Mouse (Mus musculus) megakaryocyte, embryonic 14.5 days (primary cell): ENCODE data around the gene Sgpl1. TPM values are rescaled to one million over a fixed set of nuclear protein-coding genes. Genes with fewer than 3 reads are reported as not detected.

Source experiments
- H3K27me3 ChIP-seq: replicated peaks from 2 replicates; pipeline ENCODE3; 2012; ENCODE audit warnings: inconsistent platforms
- H3K36me3 ChIP-seq: replicated peaks from 2 replicates; pipeline ENCODE3; 2012; ENCODE audit warnings: low read length, inconsistent platforms, mixed read lengths
- H3K4me1 ChIP-seq: 2 replicates; pipeline ENCODE4 v1.6.1; 2012; ENCODE audit warnings: inconsistent platforms
- H3K4me3 ChIP-seq: replicated peaks from 2 replicates; pipeline ENCODE3; 2012; ENCODE audit warnings: moderate library complexity, mild to moderate bottlenecking, inconsistent platforms
- H3K9me3 ChIP-seq: 2 replicates; pipeline ENCODE4 v1.6.1; 2012; ENCODE audit warnings: inconsistent platforms
- FLI1 ChIP-seq: IDR thresholded peaks from 2 replicates; pipeline ENCODE4 v1.6.1; 2012; ENCODE audit warnings: low read length, inconsistent platforms, mixed read lengths
- GATA1 ChIP-seq: IDR thresholded peaks from 3 replicates; pipeline ENCODE4 v1.6.1; 2012; ENCODE audit warnings: mixed read lengths, low read length, inconsistent platforms, borderline replicate concordance
- polyA plus RNA-seq: library from polyadenylated mRNA; stranded (reverse); fragments of >175 nt; gene quantifications from 2 replicates; pipeline ENCODE4 v1.2.3, GENCODE M21; 2012; ENCODE audit warnings: low replicate concordance; ENCODE audit not compliant: insufficient read depth

Gene Sgpl1
- polyA plus RNA-seq, 1 experiment, result 3.6 TPM

DNA sequence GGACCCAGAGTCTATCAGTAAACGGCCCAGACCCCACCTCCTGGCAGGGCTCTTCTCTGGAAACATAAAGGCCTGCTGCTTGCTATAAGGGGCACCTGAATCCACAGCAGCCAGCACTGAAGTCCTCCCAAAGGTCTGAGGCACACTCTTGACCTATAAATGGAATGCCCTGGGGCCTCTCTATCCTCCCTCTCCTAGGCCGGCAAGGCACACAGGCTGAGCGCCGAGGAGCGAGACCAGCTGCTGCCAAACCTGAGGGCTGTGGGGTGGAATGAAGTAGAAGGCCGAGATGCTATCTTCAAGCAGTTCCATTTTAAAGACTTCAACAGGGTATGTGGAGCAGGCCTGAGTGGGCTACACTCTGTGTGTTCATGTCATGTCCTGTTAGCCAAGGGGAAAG, 55.6 kb downstream of the Sgpl1 start:
- no peaks in the 10 kb centered on the region; the same call in 1 of the 2 replicates for H3K4me1 ChIP-seq
- no peaks in the 10 kb centered on the region for H3K36me3 ChIP-seq
- no peak overlapping the region for H3K4me3 ChIP-seq
- TF ChIP-seq GATA1, result no peak
- no peak for TF ChIP-seq FLI1
- peaks cover 22% of the 10 kb centered on the region for H3K27me3 ChIP-seq
- no peaks in the 10 kb centered on the region for H3K9me3 ChIP-seq

- no peaks in the 10 kb centered on the region for H3K9me3 ChIP-seq
- H3K4me1 ChIP-seq, result no peaks in the 10 kb centered on the region; the same call in 1 of the 2 replicates
- TF ChIP-seq GATA1 (no peak), FLI1 (no peak)
- H3K36me3 ChIP-seq, result no peaks in the 10 kb centered on the region
- no peak within 1 kb of the TSS for H3K4me3 ChIP-seq
- H3K27me3 ChIP-seq, result peaks cover 23% of the 10 kb centered on the region
Observed at GRCm38 (mm10) chr10:61089170-61090142, 58.0 kb downstream of the Sgpl1 start, which contains the start of gene Pcbd1. Gene Pcbd1 (plus strand): TSS chr10:61089331.

GRCm38 (mm10) chr10:61088468-61088867, 59.0 kb downstream of the Sgpl1 start:
- no peak overlapping the region for H3K4me3 ChIP-seq
- TF ChIP-seq FLI1, result no peak
- no peak for TF ChIP-seq GATA1
- no peaks in the 10 kb centered on the region for H3K36me3 ChIP-seq
- peaks cover 21% of the 10 kb centered on the region for H3K27me3 ChIP-seq
- no peaks in the 10 kb centered on the region; the same call in 1 of the 2 replicates for H3K4me1 ChIP-seq
- no peaks in the 10 kb centered on the region for H3K9me3 ChIP-seq

- Histone ChIP-seq H3K4me1 (no peaks in the 10 kb centered on the region; the same call in 1 of the 2 replicates), H3K4me3 (no peak overlapping the region), H3K27me3 (peaks cover 18% of the 10 kb centered on the region), H3K36me3 (no peaks in the 10 kb centered on the region), H3K9me3 (no peaks in the 10 kb centered on the region)
- TF ChIP-seq GATA1, result no peak
- no peak for TF ChIP-seq FLI1
Observed at GRCm38 (mm10) chr10:61086502-61086901, 61.0 kb downstream of the Sgpl1 start.

GRCm38 (mm10) chr10:61085364-61085763, 62.1 kb downstream of the Sgpl1 start:
- Histone ChIP-seq H3K27me3 (peaks cover 12% of the 10 kb centered on the region), H3K9me3 (no peaks in the 10 kb centered on the region), H3K36me3 (no peaks in the 10 kb centered on the region), H3K4me1 (no peaks in the 10 kb centered on the region; the same call in 1 of the 2 replicates), H3K4me3 (no peak overlapping the region)
- TF ChIP-seq GATA1 (no peak), FLI1 (no peak)

DNA sequence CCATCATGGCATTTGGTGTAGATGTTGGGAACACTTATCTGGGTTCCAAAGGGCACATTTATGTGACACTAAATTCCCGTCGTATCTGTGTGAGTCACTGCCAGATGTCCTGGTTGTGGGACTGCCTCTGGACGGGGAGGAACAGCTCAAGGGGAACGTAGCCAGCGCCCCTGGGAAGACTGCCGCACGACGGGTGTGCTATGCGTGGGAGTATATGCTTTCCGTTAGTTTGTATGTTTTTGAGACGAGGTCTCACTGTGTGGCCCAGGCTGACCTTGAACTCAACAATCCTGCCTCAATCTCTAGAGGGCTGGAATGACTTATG, 66.6 kb downstream of the Sgpl1 start:
- H3K4me3 ChIP-seq, result no peak overlapping the region

DNA sequence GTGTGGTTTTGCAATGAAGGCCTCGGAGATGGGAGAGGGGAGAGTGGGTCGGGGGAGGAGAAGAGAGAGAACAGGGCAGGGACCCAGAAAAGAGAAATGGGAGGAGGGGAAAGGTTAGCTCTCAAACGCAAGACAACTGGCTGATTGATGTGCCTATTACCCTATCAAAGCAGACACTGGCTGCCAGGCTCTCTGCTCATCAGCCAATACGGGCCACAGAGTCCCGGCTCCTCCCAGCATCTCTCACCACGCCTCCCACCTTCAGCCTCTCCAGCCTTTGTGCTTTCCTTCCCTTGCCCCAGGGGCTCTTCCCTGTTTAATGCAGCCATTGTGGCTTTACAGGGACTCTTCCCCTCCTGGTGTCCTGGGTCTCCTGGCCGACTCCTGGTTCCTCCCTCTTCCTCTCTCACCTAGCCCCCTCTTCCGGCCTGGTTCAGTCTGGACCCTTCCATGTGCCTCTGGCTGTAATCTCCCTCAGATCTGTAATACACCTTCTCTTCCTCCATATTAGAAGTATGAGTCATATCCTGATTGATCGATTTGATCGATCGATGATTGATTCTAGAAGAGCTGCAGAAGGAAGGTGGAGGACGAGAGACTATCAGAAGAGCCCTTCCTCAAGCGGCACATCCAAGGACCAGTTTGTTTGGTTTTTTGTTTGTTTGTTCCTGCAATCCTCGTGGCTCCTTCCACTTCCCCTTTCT, 67.1 kb downstream of the Sgpl1 start:
- H3K4me3 ChIP-seq, result no peak overlapping the region

More for the DNA sequence above, 66.6 kb downstream of the Sgpl1 start:
- H3K9me3 ChIP-seq, result no peaks in the 10 kb centered on the region
- no peak for TF ChIP-seq FLI1
- TF ChIP-seq GATA1, result no peak
- peaks cover 14% of the 10 kb centered on the region for H3K27me3 ChIP-seq
- no peaks in the 10 kb centered on the region for H3K36me3 ChIP-seq
- no peaks in the 10 kb centered on the region for H3K4me1 ChIP-seq

GRCm38 (mm10) chr10:61075607-61076006, 71.9 kb downstream of the Sgpl1 start:
- H3K4me1 ChIP-seq, result no peaks in the 10 kb centered on the region
- peaks cover 4% of the 10 kb centered on the region for H3K9me3 ChIP-seq
- no peak for TF ChIP-seq FLI1
- TF ChIP-seq GATA1, result no peak
- H3K36me3 ChIP-seq, result no peaks in the 10 kb centered on the region
- no peak overlapping the region for H3K4me3 ChIP-seq
- peaks cover 40% of the 10 kb centered on the region for H3K27me3 ChIP-seq

More for the DNA sequence above, 67.1 kb downstream of the Sgpl1 start:
- TF ChIP-seq FLI1, result no peak
- no peak for TF ChIP-seq GATA1
- Histone ChIP-seq H3K9me3 (peaks cover 4% of the 10 kb centered on the region), H3K4me1 (no peaks in the 10 kb centered on the region), H3K36me3 (no peaks in the 10 kb centered on the region), H3K27me3 (peaks cover 18% of the 10 kb centered on the region)

- Histone ChIP-seq H3K9me3 (peaks cover 4% of the 10 kb centered on the region), H3K4me3 (no peak overlapping the region), H3K36me3 (no peaks in the 10 kb centered on the region), H3K27me3 (peaks cover 42% of the 10 kb centered on the region), H3K4me1 (no peaks in the 10 kb centered on the region)
- TF ChIP-seq FLI1, result no peak
- no peak for TF ChIP-seq GATA1
Observed at GRCm38 (mm10) chr10:61074643-61075042, 72.9 kb downstream of the Sgpl1 start.
